Mouse (Mus musculus): ENCODE results near the gene Aldh3b3. TPM values are rescaled to one million over a fixed set of nuclear protein-coding genes. Genes with fewer than 3 reads are reported as not detected.
"Not testable (repeated sequence)": the region's sequence is repeated elsewhere in the genome, so short reads cannot be mapped to it uniquely, and the experiment has no call there.

The Aldh3b3 gene
- total RNA-seq, 2 experiments from 2014 or later = 0.60 to 1.1 TPM

GRCm38 (mm10) chr19:3935032-3935895 is 23.2 kb upstream of the Aldh3b3 start, which contains the start of gene Unc93b1:
TSS of gene Unc93b1 (plus strand) at chr19:3935186.
- intact Hi-C loops (cut with DNase I) = no loop called here
- DNase-seq (ENCODE audit: low spot score) = peak; percentile 69

GRCm38 (mm10) chr19:3935896-3936850 is 22.3 kb upstream of the Aldh3b3 start:
- peak; percentile 54 for DNase-seq (ENCODE audit: low spot score)
- intact Hi-C loops (cut with DNase I) = no loop called here

GRCm38 (mm10) chr19:3942315-3942714 is 16.1 kb upstream of the Aldh3b3 start:
- DNase-seq (ENCODE audit: low spot score) = no peak
- intact Hi-C loops (cut with DNase I) = loop anchor here (5.0 kb wide), 1 partner anchor 165 kb away; no protein-coding TSS in a partner anchor

GRCm38 (mm10) chr19:3942986-3943735 is 15.3 kb upstream of the Aldh3b3 start:
- intact Hi-C loops (cut with DNase I) = loop anchor here (5.0 kb wide), 1 partner anchor 166 kb away; no protein-coding TSS in a partner anchor
- no peak for DNase-seq (ENCODE audit: low spot score)

GRCm38 (mm10) chr19:3945872-3946564 is 12.4 kb upstream of the Aldh3b3 start:
- DNase-seq (ENCODE audit: low spot score) = no peak
- intact Hi-C loops (cut with DNase I) = loop anchor here (1.0 to 2.0 kb wide), 2 partner anchors 35 to 66 kb away; partner anchors contain the start of gene Ndufv1

GRCm38 (mm10) chr19:3946715-3947114 is 11.7 kb upstream of the Aldh3b3 start:
- DNase-seq (ENCODE audit: low spot score) = no peak
- intact Hi-C loops (cut with DNase I) = loop anchor here (1.0 to 2.0 kb wide), 2 partner anchors 34 to 66 kb away; partner anchors contain the start of gene Ndufv1

GRCm38 (mm10) chr19:3947813-3948212 is 10.6 kb upstream of the Aldh3b3 start:
- intact Hi-C loops (cut with DNase I) = loop anchor here (2.0 kb wide), 1 partner anchor 33 kb away; no protein-coding TSS in a partner anchor
- DNase-seq (ENCODE audit: low spot score) = no peak

GRCm38 (mm10) chr19:3948546-3948945 is 9.9 kb upstream of the Aldh3b3 start:
- intact Hi-C loops (cut with DNase I) = no loop called here
- DNase-seq (ENCODE audit: low spot score) = no peak

- intact Hi-C loops (cut with DNase I) = no loop called here
- no peak for DNase-seq (ENCODE audit: low spot score)
Observed at GRCm38 (mm10) chr19:3950331-3950730, 8.1 kb upstream of the Aldh3b3 start.

- intact Hi-C loops (cut with DNase I) = no loop called here
- no peak for DNase-seq (ENCODE audit: low spot score)
Observed at GRCm38 (mm10) chr19:3951461-3951860, 7.0 kb upstream of the Aldh3b3 start.

- no peak for DNase-seq (ENCODE audit: low spot score)
- intact Hi-C loops (cut with DNase I) = no loop called here
Observed at GRCm38 (mm10) chr19:3952099-3952498, 6.3 kb upstream of the Aldh3b3 start.

- DNase-seq (ENCODE audit: low spot score) = no peak
- intact Hi-C loops (cut with DNase I) = no loop called here
Observed at GRCm38 (mm10) chr19:3955033-3955432, 3.4 kb upstream of the Aldh3b3 start.

- intact Hi-C loops (cut with DNase I) = no loop called here
- no peak for DNase-seq (ENCODE audit: low spot score)
Observed at GRCm38 (mm10) chr19:3955804-3956203, 2.6 kb upstream of the Aldh3b3 start.

GRCm38 (mm10) chr19:3957296-3958036 is 979 bp upstream of the Aldh3b3 start:
- DNase-seq (ENCODE audit: low spot score); intact Hi-C loops (cut with DNase I): not testable (repeated sequence)

- no peak for DNase-seq (ENCODE audit: low spot score)
- intact Hi-C loops (cut with DNase I) = no loop called here
Observed at GRCm38 (mm10) chr19:3959030-3959429, 585 bp downstream of the Aldh3b3 start.

- intact Hi-C loops (cut with DNase I) = no loop called here
Observed at GRCm38 (mm10) chr19:3960211-3960610, 1.8 kb downstream of the Aldh3b3 start.

GRCm38 (mm10) chr19:3961805-3962204 is 3.4 kb downstream of the Aldh3b3 start:
- DNase-seq (ENCODE audit: low spot score); intact Hi-C loops (cut with DNase I): not testable (repeated sequence)

More at GRCm38 (mm10) chr19:3960211-3960610, 1.8 kb downstream of the Aldh3b3 start:
- no peak for DNase-seq (ENCODE audit: low spot score)

GRCm38 (mm10) chr19:3962469-3962868 is 4.0 kb downstream of the Aldh3b3 start:
- intact Hi-C loops (cut with DNase I) = no loop called here
- DNase-seq (ENCODE audit: low spot score) = no peak
